Mouse (Mus musculus): Measurements from ENCODE around the gene Hspbap1.

The Hspbap1 gene

DNA sequence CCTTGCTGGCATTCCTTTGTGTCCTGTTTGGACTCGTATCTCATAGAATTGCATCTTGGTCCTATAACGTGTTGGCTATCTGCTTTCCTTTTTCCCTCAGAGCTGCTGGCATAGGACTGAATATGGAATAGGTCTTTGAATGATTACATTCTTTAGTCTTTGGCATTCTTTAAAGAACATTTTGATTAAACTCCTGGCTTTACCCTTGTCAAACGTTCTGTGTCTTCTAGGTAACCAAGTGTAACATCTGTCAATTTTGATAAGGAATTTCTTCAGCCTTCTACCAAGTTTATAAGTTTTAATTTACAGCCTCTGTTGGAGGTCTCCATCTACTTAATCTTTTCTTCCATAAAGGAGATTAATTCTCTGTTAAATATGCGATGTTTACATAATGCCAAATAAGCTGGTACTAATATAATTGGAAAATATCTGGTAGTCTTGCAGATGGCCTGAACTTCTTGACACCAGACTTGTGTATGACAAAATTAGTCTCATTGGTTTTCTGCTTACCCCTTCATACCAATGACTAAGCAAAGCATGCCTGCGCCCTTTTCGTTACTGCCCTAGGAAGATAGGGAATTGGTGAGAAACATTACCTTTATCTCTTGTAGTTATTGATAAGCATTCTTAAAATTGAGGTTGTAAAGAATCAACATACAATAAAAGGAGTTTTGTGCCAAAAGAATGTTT is 36.9 kb downstream of the Hspbap1 start:
- no peak for DNase-seq

DNA sequence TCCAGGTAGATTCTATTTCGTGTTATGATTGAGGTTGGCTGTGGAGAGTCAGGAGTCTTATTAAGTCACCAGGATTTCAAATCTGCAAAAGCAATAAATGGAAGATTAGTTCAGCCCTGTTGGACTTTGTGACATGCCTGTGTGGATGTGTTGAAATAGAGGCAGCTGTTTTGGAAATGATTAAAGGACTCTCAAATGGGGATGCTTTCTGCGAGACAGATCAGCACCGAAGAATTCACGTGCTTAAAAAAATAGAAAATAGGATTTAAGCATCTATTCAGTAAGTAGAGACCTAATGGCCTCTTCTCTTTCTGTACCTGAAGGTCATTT is 37.5 kb downstream of the Hspbap1 start:
- DNase-seq: no peak

DNA sequence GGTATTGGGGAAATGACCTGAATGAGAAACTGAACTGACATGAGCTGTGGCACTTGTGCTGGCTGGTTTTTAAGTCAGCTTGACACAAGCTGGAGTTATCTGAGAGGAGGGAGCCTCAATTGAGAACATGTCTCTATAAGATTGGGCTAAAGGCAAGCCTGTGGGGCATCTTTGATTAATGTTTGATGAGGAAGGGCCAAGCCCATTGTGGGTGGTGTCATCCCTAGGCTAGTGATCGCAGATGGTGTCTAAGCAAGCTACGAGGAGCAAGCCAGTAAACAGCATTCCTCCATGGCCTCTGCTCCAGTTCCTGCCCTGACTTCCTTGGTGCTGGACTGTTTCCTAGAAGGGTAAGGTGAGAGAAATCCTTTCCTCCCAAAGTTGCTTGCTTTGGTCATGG is 38.7 kb downstream of the Hspbap1 start:
- DNase-seq: no peak

DNA sequence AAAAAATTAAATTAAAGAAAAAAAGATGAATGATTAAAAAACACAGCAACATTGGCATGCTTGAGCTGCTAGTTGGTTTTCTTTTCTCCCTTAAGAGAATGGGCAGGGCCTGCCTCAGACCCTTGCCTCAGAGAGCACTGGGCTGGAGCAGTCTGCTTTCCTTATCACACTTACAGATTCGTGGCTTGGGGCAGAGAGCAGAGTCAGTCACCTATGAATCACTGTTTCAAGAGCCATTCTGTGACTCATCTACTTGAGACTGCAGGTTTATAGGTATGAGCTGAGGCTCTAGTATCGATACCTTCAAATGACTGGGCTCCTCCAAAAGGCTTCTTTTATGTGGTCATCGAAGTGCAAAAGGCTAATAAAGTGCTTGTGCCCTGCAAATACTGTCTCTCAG is 42.9 kb downstream of the Hspbap1 start:
- DNase-seq: no peak

DNA sequence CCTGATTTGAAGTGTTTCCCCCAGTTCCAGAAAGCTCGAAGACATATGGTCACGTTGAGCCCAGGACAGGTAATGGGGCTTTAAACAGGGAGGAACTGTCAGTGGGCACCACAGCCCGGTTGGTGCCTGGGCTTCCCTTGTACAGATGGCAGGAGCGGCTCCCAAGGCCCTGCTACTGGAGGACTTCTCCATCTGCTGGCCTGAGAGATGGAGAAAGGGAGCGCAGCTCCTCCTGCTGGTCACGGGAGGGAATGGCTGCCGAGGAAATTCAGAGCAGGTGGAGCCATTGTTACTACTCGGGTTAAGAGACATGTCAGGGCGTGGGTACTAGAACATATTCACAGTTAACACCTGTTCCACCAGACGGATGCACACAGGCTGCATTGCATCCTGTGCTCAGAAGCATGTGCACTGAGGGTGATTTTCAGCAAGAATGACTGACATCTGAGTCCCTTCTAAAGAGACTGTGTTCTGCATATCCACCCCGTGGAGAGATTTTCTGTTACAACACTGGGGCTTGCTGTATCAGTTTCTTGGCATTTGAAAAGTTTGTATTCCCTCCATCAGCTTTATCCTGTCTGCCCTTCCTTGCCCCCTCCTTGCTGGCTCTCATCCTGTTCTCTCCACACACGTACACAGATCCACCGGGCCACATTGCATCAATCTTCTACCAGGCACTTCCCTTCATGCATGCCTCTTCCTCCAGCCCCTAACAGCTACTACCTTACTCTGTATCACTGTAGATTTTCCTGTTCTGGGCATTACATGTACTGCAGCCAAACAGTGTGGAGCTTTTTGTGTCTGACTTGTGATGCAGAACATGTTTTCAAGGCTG is 47.3 kb downstream of the Hspbap1 start:
- DNase-seq: peak; percentile 78 to 79

DNA sequence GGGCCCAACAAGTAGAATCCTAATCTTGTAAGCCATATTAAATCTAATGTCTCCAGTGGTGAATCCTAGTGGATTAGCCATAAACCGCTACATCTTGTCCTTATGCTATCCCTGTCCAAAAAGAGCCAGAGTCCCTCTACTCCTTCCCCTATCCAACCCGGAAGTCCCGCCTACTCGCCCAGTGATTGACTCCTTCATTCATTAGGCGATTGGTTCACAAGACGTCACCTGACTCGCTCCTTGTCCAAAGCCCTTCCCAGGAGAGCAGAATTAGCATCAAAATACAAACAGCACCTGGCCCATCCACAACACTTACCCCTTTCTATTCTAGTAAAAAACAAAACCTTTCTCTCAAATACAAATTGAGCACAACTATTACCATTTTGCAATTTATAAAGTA is 59.8 kb downstream of the Hspbap1 start:
- peak in 1 of 2 experiments; percentile 39 for DNase-seq

DNA sequence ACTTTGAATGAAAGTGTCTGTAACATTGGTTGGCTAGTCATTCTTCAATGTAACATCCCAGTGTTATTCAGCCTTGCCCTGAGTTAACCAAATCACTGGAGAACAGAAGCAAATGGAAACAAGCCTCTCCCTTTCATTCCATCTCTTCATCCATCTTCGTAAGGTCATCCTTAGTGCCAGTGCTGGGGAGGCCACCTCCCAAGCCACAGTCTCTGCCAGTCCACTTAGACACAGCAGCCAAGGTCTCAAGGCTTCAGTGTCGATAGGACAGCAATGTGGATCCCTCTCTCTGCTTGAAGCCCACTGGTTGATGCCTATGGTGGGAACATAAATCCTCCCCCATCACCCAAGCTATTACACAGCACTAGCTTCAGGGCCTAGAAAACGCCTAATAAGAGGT is 62.8 kb downstream of the Hspbap1 start:
- no peak for DNase-seq

DNA sequence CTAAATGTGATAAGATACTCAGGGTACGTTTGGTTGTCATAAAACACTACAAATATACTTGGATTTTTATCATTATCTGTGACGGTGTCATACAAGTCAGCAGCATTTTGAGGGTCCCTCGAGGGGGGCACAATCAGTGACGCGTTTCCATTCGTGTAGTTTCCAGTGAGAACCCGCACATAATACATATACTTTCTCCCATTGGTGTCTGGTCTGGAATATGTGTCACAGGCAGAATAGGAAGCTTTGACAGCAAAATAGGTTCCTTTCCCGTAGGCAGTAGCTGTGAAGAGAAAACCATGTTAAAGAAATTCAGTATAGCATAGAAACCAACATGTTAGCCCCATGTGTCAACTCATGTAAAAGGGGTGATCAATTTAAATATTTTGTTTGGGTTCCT is 64.5 kb downstream of the Hspbap1 start:
- DNase-seq: no peak

DNA sequence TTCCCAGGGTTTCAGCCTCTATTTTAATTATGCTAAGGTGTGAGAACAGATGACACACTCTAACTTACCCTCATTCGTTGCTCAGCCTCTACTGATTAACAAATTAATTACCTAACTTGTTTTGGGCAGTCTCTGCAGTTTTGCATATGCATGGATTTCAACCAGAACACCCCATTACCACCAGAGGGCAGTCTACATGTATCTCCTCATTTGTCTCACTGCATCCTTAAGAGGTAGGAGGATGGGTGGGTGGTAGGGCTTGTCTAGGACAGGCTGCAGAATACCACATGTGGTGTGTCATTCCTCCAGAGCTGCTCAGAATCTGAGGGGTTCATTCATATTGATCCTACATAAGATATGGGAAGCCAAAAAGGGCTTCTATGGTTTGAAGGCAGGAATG is 69.5 kb downstream of the Hspbap1 start:
- DNase-seq: peak in 1 of 2 experiments; percentile 17

DNA sequence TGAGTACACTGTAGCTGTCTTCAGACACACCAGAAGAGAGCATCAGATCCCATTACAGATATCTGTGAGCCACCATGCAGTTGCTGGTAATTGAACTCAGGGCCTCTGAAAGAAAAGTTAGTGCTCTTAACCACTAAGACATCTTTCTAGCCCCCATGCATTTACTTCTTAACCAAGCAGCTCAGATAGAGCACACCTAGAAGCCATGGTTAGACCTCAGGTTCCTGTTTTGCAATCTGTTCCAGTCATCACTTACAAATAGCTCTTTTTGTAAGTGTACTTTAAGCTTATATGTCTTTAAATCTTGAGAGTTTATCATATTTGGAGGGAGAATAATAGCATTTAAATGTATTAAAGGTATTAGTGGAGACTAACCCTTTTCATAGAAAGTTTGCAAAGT is 77.0 kb downstream of the Hspbap1 start:
- no peak for DNase-seq

DNA sequence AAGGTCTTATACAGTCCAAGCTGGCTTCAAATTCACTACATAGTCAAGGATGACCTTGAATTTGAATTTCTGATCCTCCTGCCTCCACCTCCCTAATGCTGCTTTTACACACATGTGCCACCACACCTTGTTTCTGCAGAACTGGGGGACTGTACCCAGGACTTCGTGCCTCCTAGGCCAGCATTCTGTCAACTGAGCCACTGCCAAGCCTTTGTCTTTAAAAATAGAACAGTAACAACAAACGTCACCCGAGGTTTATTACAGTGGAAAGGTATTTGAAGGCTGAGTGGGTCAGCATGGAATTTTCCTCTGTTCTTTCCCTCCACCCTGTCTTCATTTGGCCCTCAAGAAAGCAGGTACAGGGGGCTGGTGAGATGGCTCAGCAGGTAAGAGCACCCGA is 85.7 kb downstream of the Hspbap1 start:
- no peak for DNase-seq

DNA sequence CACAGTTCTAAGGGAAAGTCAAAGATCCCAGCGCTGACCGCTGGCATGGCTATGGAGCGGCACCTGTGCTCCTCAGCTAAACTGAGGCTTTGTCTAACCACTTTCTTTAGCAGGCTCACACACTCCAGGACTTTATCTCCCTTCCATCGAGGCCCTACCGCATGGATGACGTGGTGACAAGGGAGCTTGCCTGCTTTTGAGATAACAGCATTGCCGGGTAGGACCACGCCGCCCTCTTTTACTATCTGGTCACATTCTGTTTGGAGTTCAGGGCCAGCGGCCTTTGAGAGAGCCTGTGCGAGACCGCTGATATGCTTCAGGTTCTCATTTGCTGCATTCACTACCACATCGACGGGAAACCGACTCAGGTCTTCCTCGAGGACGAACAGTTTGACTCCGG is 86.6 kb downstream of the Hspbap1 start:
- no peak for DNase-seq

DNA sequence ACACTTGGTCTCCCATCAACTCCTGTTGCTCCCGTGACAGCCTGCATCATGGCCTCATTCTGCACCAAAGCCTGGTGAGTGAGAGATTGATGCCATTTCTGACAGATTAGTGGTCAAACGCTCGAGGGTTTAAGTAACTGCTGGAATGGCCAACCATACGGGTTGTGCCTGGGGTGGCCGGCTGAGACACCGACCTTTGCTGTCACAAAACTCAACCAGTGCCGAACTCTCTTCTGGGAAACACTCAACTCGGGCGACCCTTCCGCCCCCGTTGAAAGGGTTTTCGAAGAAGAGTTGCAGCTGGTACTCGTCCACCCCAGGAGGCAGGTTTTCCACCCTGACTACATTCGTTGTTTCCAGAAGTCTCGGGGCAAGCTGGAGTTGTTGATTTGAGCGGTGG is 90.1 kb downstream of the Hspbap1 start:
- no peak for DNase-seq

DNA sequence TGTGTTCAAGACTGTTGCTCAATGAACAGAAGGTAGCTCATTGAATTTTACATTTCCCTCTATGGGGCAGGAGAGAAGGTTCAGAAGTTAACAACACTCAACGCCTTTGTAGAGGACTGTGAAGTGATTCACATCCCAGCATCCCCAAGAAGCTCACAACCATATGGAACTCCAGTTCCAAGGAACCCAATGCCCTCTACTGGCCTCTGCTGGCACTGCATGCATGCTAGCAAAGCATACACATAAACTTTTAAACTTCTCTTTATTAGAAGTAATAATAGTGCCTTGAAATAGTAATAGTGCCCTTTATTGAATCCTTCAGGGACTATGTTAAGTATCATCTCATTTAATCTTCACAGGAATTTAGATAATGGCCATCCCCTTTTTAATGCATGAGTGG is 91.9 kb downstream of the Hspbap1 start:
- DNase-seq: no peak

DNA sequence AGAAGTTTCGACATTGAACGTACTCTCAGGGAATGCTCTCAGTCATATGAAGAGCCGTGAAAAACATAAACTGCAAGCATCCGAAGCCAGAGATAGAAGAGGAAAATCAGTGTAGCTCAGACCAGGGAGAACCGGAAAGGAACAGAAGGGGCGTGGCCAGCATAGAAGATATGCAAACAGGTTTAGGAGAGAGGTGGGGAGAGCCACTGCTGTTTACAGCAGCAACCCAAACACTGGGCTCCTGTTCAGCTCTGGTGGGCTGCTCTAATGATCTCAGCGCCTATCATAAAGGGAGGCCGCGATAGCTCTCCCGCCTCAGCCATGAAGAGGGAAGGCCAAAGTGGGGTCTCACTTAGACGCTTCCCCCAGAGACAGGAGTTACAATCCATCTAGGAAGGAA is 97.6 kb downstream of the Hspbap1 start:
- no peak for DNase-seq

DNA sequence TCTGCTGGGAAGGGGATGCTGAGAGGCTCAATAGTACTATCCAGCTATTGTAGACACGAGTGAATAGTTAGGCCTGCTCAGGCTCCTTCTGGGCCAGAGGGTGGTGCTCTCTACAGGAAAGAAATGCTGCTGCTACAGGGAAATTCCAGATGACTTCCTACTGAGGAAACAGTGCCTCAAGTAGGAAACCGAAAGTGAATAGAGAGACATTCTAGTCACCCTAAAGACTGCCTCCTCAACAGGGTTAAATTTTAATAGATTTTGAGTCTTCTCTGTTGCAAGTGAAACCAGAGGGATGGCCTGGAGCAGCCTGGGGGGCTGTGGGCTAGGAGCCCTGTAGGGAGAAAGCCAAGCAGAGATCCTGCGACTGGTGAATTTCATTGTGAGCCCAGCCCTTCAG is 99.0 kb downstream of the Hspbap1 start:
- peak; percentile 18 to 38 for DNase-seq

DNA sequence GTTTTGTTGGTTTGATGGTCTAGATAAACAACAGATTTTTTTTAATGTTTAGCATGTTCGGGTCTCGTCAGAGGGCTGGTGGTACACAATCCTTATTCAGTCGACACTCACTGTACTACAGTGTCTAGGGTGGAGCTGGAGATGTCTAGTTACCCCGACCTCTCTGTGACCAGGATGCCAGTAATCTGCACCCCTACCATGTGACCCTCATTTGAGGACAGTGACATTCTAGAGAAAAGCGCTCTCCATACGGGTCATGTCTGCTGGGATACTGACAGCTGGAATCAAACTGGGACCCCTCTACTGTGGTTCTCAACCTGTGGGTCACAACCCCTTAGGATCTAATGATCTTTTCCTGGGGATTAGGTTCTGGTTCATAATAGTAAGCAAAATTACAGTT is 99.5 kb downstream of the Hspbap1 start:
- no peak for DNase-seq

DNA sequence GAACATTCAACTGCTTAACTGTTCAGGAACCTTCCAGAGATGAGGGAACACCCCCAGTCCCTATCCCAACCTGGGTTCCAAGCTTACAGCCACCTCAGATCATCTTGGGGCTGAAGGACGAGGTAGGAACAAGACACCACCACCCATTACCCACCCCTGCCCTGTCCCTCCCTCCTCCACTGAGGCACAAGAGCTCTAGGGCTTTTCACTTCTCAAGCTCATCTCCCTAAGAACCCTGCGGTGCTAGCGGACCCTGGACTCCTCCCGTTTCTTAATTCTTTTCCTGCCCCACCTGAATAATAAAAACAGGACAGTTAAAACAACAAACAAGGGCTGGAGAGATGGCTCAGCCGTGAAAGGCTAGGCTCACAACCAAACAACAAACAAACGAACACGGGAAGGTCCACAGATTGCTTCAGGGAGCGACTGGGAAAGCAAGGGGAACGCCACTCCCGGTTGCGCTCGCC is 100.4 kb downstream of the Hspbap1 start:
- DNase-seq: peak in 1 of 2 experiments; percentile 10

DNA sequence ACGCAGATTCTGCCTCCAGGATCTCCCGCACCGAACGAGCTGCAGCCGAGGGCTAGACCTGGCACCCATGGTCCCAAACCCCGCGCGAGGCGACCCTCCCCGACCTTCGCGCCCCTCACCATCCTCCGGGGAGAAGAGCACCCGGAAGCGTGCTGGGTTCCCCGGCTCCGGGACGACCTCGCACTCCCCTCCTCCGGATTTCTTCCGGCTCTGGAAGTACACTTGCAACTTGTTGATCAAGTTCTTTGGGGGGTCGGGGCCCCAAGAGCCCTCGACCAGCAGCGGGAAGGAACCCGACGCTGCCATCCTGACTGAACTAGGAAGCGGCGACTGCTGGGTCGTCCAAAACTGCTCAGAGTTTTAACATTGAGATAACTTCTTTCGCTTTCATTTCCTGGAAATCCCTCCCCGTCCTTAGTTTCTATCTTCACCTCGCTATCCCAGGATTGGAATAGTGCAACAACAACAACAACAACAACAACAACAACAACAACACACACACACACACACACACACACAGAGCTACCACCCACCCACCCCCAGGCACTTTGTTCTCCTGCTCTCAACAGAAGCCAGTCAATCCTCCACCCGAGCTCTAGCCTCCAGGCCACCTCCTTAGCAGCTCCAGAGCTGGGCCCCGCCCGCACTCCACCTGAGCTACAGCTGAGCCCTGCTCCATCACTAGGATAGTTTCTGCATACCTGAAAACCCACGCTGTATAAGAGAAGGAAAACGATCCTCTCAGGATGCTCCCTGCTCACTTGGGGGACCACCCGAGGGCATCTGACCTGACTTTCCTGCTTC is 101.1 kb downstream of the Hspbap1 start, which contains the start of gene Parp14:
Gene Parp14, minus strand, starts transcription at position 497 of the 804 bp plus-strand sequence.
- peak; percentile 62 to 64 for DNase-seq

DNA sequence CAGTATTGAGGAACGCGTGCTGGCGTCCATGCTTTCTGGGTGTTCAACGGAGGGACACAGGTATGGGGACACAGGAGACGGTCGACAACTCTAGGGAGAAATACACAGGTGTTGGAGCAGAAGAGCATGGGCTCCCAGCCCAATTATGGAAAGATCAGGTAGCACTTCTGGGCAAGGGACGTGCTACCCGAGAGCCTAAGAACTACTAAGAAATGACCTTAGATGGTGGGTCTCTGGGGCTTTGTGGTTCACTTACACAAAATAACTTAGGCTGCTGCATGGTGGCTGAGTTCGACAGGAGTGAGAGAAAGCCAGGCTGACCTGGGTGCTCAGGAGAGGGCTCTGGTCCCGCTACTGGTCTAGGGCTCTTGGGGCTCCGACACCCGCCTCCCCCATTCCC is 101.7 kb downstream of the Hspbap1 start:
- DNase-seq: peak in 1 of 2 experiments; percentile 11

DNA sequence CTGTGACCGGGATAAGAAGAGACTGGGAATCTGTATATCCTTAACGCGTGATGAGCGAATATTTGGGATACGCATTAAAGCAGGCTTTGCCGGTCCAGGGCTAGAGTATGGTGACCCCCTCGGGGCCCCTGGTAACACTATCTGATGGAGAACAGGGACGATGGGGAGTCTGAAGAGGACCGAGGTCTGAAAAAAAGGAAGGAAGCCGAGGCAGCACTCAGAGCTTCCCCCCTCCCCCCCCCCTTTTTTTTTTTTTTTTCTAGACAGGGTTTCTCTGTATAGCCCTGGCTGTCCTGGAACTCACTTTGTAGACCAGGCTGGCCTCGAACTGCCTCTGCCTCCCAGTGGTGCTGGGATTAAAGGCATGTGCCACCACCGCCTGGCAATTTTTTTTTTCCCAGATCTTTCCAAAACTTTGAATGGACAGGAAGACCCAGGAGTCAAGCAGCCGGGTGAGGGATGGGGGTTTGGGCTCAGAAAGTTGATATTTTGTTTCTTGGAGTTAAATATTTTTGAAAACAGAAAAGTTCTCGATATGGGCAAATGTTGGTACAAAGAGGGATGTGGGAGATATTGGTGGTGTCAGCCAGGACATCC is 102.3 kb downstream of the Hspbap1 start:
- no peak for DNase-seq

DNA sequence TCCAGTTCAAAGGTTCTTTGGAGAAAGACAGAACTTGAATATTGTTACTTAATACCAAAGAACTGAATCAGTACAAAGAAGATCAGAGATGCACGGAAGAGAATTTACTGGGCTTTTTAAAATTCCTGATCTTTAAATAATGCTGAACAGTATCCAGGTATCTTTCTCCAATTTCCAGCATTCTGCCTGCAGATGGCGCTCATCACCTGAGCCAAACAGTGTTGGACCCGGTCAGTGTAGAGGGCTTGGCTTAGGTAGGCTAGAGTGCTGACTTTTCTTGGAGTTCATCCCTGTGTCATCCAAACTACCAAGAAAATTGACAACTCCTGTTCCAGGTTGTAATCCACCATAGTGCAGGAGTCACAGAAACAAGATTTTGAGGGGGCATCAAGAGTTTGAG is 104.2 kb downstream of the Hspbap1 start:
- DNase-seq: peak; percentile 66 to 74

All from lung, adult 18-20 months (tissue).